Comparison of ENCODE assay signal across 8 mouse cellular contexts in the genomic region with DNA sequence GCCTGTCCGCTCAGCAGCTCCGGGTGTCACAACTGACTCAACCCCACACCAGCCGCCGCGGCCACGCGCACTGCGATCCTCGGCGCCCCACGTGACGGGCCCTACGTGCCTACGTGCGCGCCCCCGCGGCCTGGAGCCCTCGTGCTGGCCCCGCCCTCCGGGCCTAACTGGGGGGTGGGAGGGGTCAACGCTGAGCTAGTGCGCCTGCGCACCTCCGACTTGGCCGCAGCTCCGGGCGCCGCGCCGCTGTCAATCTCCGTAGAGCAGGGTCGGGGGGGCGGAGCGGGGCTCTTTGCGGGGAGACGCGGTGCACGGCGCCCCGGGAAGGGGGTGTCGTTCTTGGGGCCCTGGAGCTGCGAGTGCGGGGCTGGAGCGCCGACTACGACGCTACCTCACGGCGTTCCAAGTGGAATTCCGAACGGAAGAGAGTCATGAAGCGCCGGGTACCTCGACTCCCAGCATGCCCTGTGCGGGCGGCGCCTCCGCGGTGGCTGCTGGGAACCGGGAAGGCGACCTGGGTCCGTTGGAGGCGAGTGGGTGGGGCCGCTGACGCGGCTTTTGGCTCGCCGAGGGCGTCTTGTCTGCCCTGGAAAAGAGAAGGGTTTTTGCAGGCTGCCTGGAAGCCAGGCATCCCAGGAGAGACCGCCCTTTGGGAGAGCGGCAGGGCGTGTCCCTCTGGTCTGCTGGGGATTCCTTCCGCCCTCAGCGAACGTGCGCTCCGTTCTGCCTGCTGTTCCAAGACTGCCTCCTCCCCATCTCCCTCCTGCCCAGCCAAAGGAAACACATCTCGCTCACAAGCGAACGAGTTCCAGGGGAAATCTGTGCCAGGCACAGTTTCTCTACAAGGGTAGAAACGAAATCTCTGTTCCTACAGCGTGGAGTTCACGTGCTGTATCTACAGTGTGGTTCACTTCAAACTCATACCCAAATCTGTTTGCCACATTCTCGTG. TPM values are rescaled to one million over a fixed set of nuclear protein-coding genes. Genes with fewer than 3 reads are reported as not detected.
DNase-seq lines count a peak whose midpoint lies in the region; ATAC-seq and TF ChIP-seq lines count a peak whose summit lies in the region.

Vapa (minus strand) TSS at position 93 of the 950 bp plus-strand sequence.

- H3K27ac ChIP-seq in bone marrow, adult 2 months (ENCODE audit: control insufficient read depth, insufficient read depth, low read depth, low read length, poor library complexity), result peak within 1 kb of the TSS; percentile 97
- peak within 1 kb of the TSS; percentile 100 for H3K27ac ChIP-seq in embryonic facial prominence, embryonic 15.5 days (replicated peaks)
- H3K27ac ChIP-seq in limb, embryonic 14.5 days (replicated peaks; ENCODE audit: low read depth, low read length), result peak within 1 kb of the TSS; percentile 99
- H3K27ac ChIP-seq in midbrain, postnatal 0 days (ENCODE audit: low read depth, low read length), result peak within 1 kb of the TSS; percentile 98

- no peaks in the 10 kb centered on the region for H3K36me3 ChIP-seq in embryonic facial prominence, embryonic 15.5 days
- no peaks in the 10 kb centered on the region for H3K36me3 ChIP-seq in limb, embryonic 14.5 days (ENCODE audit: control insufficient read depth, insufficient read depth, low read length)
- no peaks in the 10 kb centered on the region for H3K36me3 ChIP-seq in midbrain, postnatal 0 days (ENCODE audit: insufficient read depth, low read length)

- no peak for TF ChIP-seq CTCF in bone marrow, adult 2 months (IDR thresholded peaks at IDR 0.05; ENCODE audit: control insufficient read depth, insufficient read depth, low read length)
- TF ChIP-seq CTCF in midbrain, postnatal 0 days (IDR thresholded peaks at IDR 0.05), result no peak

- peaks cover 5% of the 10 kb centered on the region for H3K4me1 ChIP-seq in bone marrow, adult 2 months (ENCODE audit: control insufficient read depth, insufficient read depth, low read length)
- peaks cover 20% of the 10 kb centered on the region for H3K4me1 ChIP-seq in embryonic facial prominence, embryonic 15.5 days
- H3K4me1 ChIP-seq in limb, embryonic 14.5 days (ENCODE audit: control insufficient read depth, insufficient read depth, low read length), result peaks cover 24% of the 10 kb centered on the region
- H3K4me1 ChIP-seq in midbrain, postnatal 0 days (ENCODE audit: insufficient read depth, low read length), result peaks cover 20% of the 10 kb centered on the region; the same call in 1 of the 2 replicates

- H3K9me3 ChIP-seq in embryonic facial prominence, embryonic 15.5 days (replicated peaks), result no peaks in the 10 kb centered on the region
- H3K9me3 ChIP-seq in limb, embryonic 14.5 days (ENCODE audit: control insufficient read depth, low read length), result no peaks in the 10 kb centered on the region
- H3K9me3 ChIP-seq in midbrain, postnatal 0 days (ENCODE audit: low read length), result no peaks in the 10 kb centered on the region

- H3K27me3 ChIP-seq in embryonic facial prominence, embryonic 15.5 days, result no peaks in the 10 kb centered on the region
- H3K27me3 ChIP-seq in limb, embryonic 14.5 days (ENCODE audit: control insufficient read depth, insufficient read depth, low read length), result no peaks in the 10 kb centered on the region
- no peaks in the 10 kb centered on the region for H3K27me3 ChIP-seq in midbrain, postnatal 0 days (ENCODE audit: insufficient read depth, low read length)

- peak within 1 kb of the TSS; percentile 80 for H3K4me3 ChIP-seq in bone marrow, adult 2 months (replicated peaks; ENCODE audit: control insufficient read depth, low read depth, low read length)
- peak within 1 kb of the TSS; percentile 92 for H3K4me3 ChIP-seq in embryonic facial prominence, embryonic 15.5 days (replicated peaks)
- H3K4me3 ChIP-seq in limb, embryonic 14.5 days (replicated peaks; ENCODE audit: low read length), result peak within 1 kb of the TSS; percentile 96
- H3K4me3 ChIP-seq in midbrain, postnatal 0 days (ENCODE audit: low read depth, low read length), result peak within 1 kb of the TSS; percentile 76

- WGBS in bone marrow, adult 2 months, result under 1% methylated on average over 85 of the region's 85 CpGs
- WGBS in embryonic facial prominence, embryonic 15.5 days, result under 1% methylated on average over 78 of the region's 85 CpGs
- WGBS in limb, embryonic 14.5 days, result 3% methylated on average over 72 of the region's 85 CpGs
- WGBS in midbrain, postnatal 0 days, result under 1% methylated on average over 81 of the region's 85 CpGs

- DNase-seq in 416B (ENCODE audit: low read depth), result peak; percentile 97
- peak; percentile 96 for DNase-seq in heart, adult 8-10 months (ENCODE audit: low spot score)
- DNase-seq in kidney, adult 9 months, result peak; percentile 99
- DNase-seq in limb, embryonic 14.5 days (ENCODE audit: low spot score), result peak; percentile 96
- peak; percentile 97 for DNase-seq in midbrain, postnatal 0 days (ENCODE audit: low spot score)
- peak; percentile 99 for DNase-seq in spleen, postnatal 14 days (ENCODE audit: low spot score in 2 of 2)

- peak; percentile 78; the same call in 1 of the 2 replicates for TF ChIP-seq POLR2A in bone marrow, adult 2 months (IDR thresholded peaks at IDR 0.05; ENCODE audit: borderline replicate concordance, control insufficient read depth, low read depth, low read length)
- TF ChIP-seq POLR2A in limb, embryonic 14.5 days (IDR thresholded peaks at IDR 0.05; ENCODE audit: borderline replicate concordance, extremely low read depth, insufficient read depth, insufficient read length), result peak; percentile 74; the same call in 1 of the 2 replicates

- peak within 1 kb of the TSS; percentile 65 for H3K4me2 ChIP-seq in embryonic facial prominence, embryonic 15.5 days (replicated peaks)
- H3K4me2 ChIP-seq in limb, embryonic 14.5 days (replicated peaks; ENCODE audit: low read depth, low read length, severe bottlenecking), result peak within 1 kb of the TSS; percentile 71
- H3K4me2 ChIP-seq in midbrain, postnatal 0 days (ENCODE audit: low read depth, low read length, poor library complexity, severe bottlenecking), result peak within 1 kb of the TSS; percentile 66

- H3K9ac ChIP-seq in embryonic facial prominence, embryonic 15.5 days, result peak within 1 kb of the TSS; percentile 99
- H3K9ac ChIP-seq in limb, embryonic 14.5 days (ENCODE audit: low read depth, low read length, severe bottlenecking), result peak within 1 kb of the TSS; percentile 96
- peak within 1 kb of the TSS; percentile 94 for H3K9ac ChIP-seq in midbrain, postnatal 0 days (replicated peaks; ENCODE audit: low read length, poor library complexity, severe bottlenecking)

- ATAC-seq in embryonic facial prominence, embryonic 15.5 days (ENCODE audit: insufficient number of reproducible peaks, low FRiP score, low TSS enrichment, low read depth), result peak; percentile 94
- peak; percentile 92 for ATAC-seq in limb, embryonic 14.5 days (ENCODE audit: low FRiP score, low read depth)
- peak; percentile 93 for ATAC-seq in midbrain, postnatal 0 days (ENCODE audit: low FRiP score)

RNA-seq across cellular contexts. Expression of gene Vapa, which starts in this region (rescaled TPM):
- 30.7 and 60.4 TPM in 2 replicates for polyA plus RNA-seq in bone marrow, adult 2 months (2011; ENCODE audit: insufficient read depth, insufficient read length, low replicate concordance, missing spikeins)
- 187 and 192 TPM in 2 replicates for polyA plus RNA-seq in embryonic facial prominence, embryonic 15.5 days (2015; fragmentation: Nextera tagmentation; extraction: Ambion mirVana)
- 10 to 100 TPM; 67.8 to 79.9 (median 75.9) TPM for total RNA-seq in heart, adult 8-10 months (2022)
- polyA plus RNA-seq in limb, embryonic 14.5 days (2012; rRNA removed), result 53.0 and 57.7 TPM in 2 replicates
- polyA plus RNA-seq in limb, embryonic 14.5 days (2014; fragmentation: Nextera tagmentation; extraction: Ambion mirVana), result 192 and 196 TPM in 2 replicates
- 124 and 137 TPM in 2 replicates for total RNA-seq in midbrain, postnatal 0 days (2014; rRNA removed)
- polyA plus RNA-seq in midbrain, postnatal 0 days (2015; fragmentation: Nextera tagmentation; extraction: Ambion mirVana), result 299 and 315 TPM in 2 replicates

Comparison
In these comparisons a context has a peak if more than half of its experiments do, and no peak if none do; other contexts are left out.
1. Peak in every context shown above with its lines: DNase-seq, ATAC-seq, H3K4me3 ChIP-seq and H3K27ac ChIP-seq.